Mouse (Mus musculus) limb, embryonic 14.5 days (tissue): ENCODE data around the gene Zfp982. TPM values are rescaled to one million over a fixed set of nuclear protein-coding genes. Genes with fewer than 3 reads are reported as not detected.
"Not testable (repeated sequence)": the region's sequence is repeated elsewhere in the genome, so short reads cannot be mapped to it uniquely, and the experiment has no call there.

Source experiments
- ATAC-seq: fragments of 200-750 bp; cut with Nextera tagmentation; 2 replicates; pipeline ENCODE4 v1.8.0; 2017; ENCODE audit warnings: low read depth, moderate number of reproducible peaks, moderate TSS enrichment; ENCODE audit not compliant: low FRiP score
- DNase-seq: peaks from one replicate; pipeline ENCODE4 v3.0.0-alpha.2; 2015; ENCODE audit warnings: low spot score
- H3K27ac ChIP-seq: fragments of 300-500 bp; sonication (generic); replicated peaks from 2 replicates; pipeline ENCODE4 v1.5.1; 2014; ENCODE audit warnings: low read depth, mild to moderate bottlenecking, low read length, moderate library complexity, mixed read lengths
- H3K27me3 ChIP-seq: fragments of 300-500 bp; sonication (generic); 2 replicates; pipeline ENCODE4 v1.6.1; 2014; ENCODE audit warnings: low read length, mixed read lengths; ENCODE audit not compliant: control insufficient read depth, insufficient read depth
- H3K36me3 ChIP-seq: fragments of 300-500 bp; sonication (generic); 2 replicates; pipeline ENCODE4 v1.6.1; 2014; ENCODE audit warnings: mild to moderate bottlenecking, low read length, moderate library complexity, mixed read lengths; ENCODE audit not compliant: control insufficient read depth, insufficient read depth
- H3K4me1 ChIP-seq: fragments of 300-500 bp; sonication (generic); 2 replicates; pipeline ENCODE4 v1.6.1; 2014; ENCODE audit warnings: antibody characterized with exemption, low read length, mixed read lengths; ENCODE audit not compliant: control insufficient read depth, insufficient read depth
- H3K4me2 ChIP-seq: fragments of 300-500 bp; sonication (generic); replicated peaks from 2 replicates; pipeline ENCODE4 v1.6.1; 2014; ENCODE audit warnings: low read depth, mild to moderate bottlenecking, low read length, moderate library complexity; ENCODE audit not compliant: severe bottlenecking
- H3K4me3 ChIP-seq: fragments of 300-500 bp; sonication (generic); replicated peaks from 2 replicates; pipeline ENCODE4 v1.5.1; 2014; ENCODE audit warnings: low read length
- H3K9ac ChIP-seq: fragments of 300-500 bp; sonication (generic); 2 replicates; pipeline ENCODE4 v1.6.1; 2014; ENCODE audit warnings: mild to moderate bottlenecking, low read depth, low read length, moderate library complexity; ENCODE audit not compliant: severe bottlenecking
- H3K9me3 ChIP-seq: fragments of 300-500 bp; sonication (generic); 2 replicates; pipeline ENCODE4 v1.6.1; 2016; ENCODE audit warnings: low read length; ENCODE audit not compliant: control insufficient read depth
- POLR2A ChIP-seq: fragments of 200-500 bp; IDR thresholded peaks from 2 replicates; pipeline ENCODE4 v1.8.0; 2012; ENCODE audit warnings: inconsistent platforms, mild to moderate bottlenecking, moderate library complexity, borderline replicate concordance; ENCODE audit not compliant: insufficient read depth, insufficient read length; ENCODE audit errors: extremely low read depth
- WGBS: fragments of 180-500 bp; shearing (Covaris S2); extraction: QIAGEN DNeasy Blood & Tissue Kit; methylation state at CpG from one replicate; pipeline ENCODE4 v1.1.7; 2014; 5-methylcytosine and 5-hydroxymethylcytosine counted together
- polyA plus RNA-seq, 2 experiments: library from polyadenylated mRNA; depleted of rRNA in 1 of 2; stranded (reverse) in 1 of 2; unstranded in 1 of 2; fragments of >200 nt; fragmentation: Nextera tagmentation in 1 of 2; extraction: Ambion mirVana in 1 of 2; gene quantifications; 2 replicates each; pipeline versions ENCODE4 v1.2.1 to v1.2.3; 2012 to 2014

The Zfp982 gene
- polyA plus RNA-seq (2012; rRNA removed) (1.6 and 3.4 TPM in 2 replicates), polyA plus RNA-seq (2014; fragmentation: Nextera tagmentation; extraction: Ambion mirVana) (6.4 TPM in 2 replicates)

- H3K9me3 ChIP-seq: peaks cover 28% of the 10 kb centered on the region
- H3K27me3 ChIP-seq, H3K4me2 ChIP-seq, ATAC-seq, H3K36me3 ChIP-seq, DNase-seq, H3K27ac ChIP-seq, H3K9ac ChIP-seq, H3K4me1 ChIP-seq, H3K4me3 ChIP-seq: not testable (repeated sequence)
- WGBS: 84% methylated on average over 7 of the region's 7 CpGs
These were observed at the start of gene Zfp982 for GRCm38 (mm10) chr4:147492117-147492516. TSS of gene Zfp982 (plus strand) at chr4:147492417.

GRCm38 (mm10) chr4:147442649-147443553 lies 49.3 kb upstream of the Zfp982 start:
- peak; percentile 91 for ATAC-seq
- not testable (repeated sequence) for H3K27me3 ChIP-seq, H3K9me3 ChIP-seq, H3K4me1 ChIP-seq, DNase-seq, H3K36me3 ChIP-seq
- WGBS: 12% methylated on average over 52 of the region's 52 CpGs
- peak overlapping the region; percentile 94 for H3K9ac ChIP-seq
- H3K27ac ChIP-seq: peak overlapping the region; percentile 86
- peak overlapping the region; percentile 88 for H3K4me2 ChIP-seq
- peak overlapping the region; percentile 53 for H3K4me3 ChIP-seq

- peak overlapping the region; percentile 94 for H3K9ac ChIP-seq
- peak overlapping the region; percentile 86; the same call in 1 of the 2 replicates for H3K27ac ChIP-seq
- H3K36me3 ChIP-seq, H3K27me3 ChIP-seq, DNase-seq, H3K9me3 ChIP-seq, H3K4me1 ChIP-seq, ATAC-seq: not testable (repeated sequence)
- peak overlapping the region; percentile 53 for H3K4me3 ChIP-seq
- WGBS: 35% methylated on average over 8 of the region's 8 CpGs
- H3K4me2 ChIP-seq: peak overlapping the region; percentile 88
These were observed 48.7 kb upstream of the Zfp982 start for GRCm38 (mm10) chr4:147443554-147443927.

GRCm38 (mm10) chr4:147445371-147445770 lies 46.8 kb upstream of the Zfp982 start:
- DNase-seq, H3K27ac ChIP-seq, ATAC-seq: not testable (repeated sequence)

GRCm38 (mm10) chr4:147448358-147448757 lies 43.9 kb upstream of the Zfp982 start:
- no peak overlapping the region for H3K4me3 ChIP-seq
- no peak overlapping the region for H3K27ac ChIP-seq
- H3K9me3 ChIP-seq: 0 out of 2 replicates have a peak, but pooled peaks cover 3% of the 10 kb centered on the region
- no peaks in the 10 kb centered on the region for H3K36me3 ChIP-seq
- no peak for TF ChIP-seq POLR2A
- H3K9ac ChIP-seq: no peak overlapping the region
- no peak overlapping the region for H3K4me2 ChIP-seq
- DNase-seq (no peak), ATAC-seq (no peak)
- no peaks in the 10 kb centered on the region for H3K27me3 ChIP-seq
- H3K4me1 ChIP-seq: no peaks in the 10 kb centered on the region
- WGBS: 73% methylated on average over 2 of the region's 2 CpGs

More at GRCm38 (mm10) chr4:147445371-147445770, 46.8 kb upstream of the Zfp982 start:
- not testable (repeated sequence) for H3K9ac ChIP-seq, H3K9me3 ChIP-seq, H3K4me3 ChIP-seq, H3K4me2 ChIP-seq, H3K4me1 ChIP-seq, H3K27me3 ChIP-seq, H3K36me3 ChIP-seq
